Mouse (Mus musculus) left cerebral cortex, postnatal 14 days (tissue): ENCODE results near the gene Rangap1. TPM values are rescaled to one million over a fixed set of nuclear protein-coding genes. Genes with fewer than 3 reads are reported as not detected.

Experiments
- DNase-seq, 2 experiments: peaks; one replicate each; pipeline ENCODE4 v3.0.0; 2021 to 2022; ENCODE audit warnings: low spot score in 2 of 2, mixed read lengths in 1 of 2
- intact Hi-C: fragments of 180-260 bp; cut with DNase I; formaldehyde crosslinking; loops from one replicate; pipeline ENCODE4 v1.15.1; 2025
- long read RNA-seq, 2 experiments: library from polyadenylated mRNA; stranded (forward); transcript quantifications; one replicate each; pipeline ENCODE4 v2.0.0; 2021
- total RNA-seq, 2 experiments: library from RNA; stranded (reverse); gene quantifications; 2 replicates each; pipeline ENCODE4 v1.2.3; 2021

Rangap1 gene
- total RNA-seq = 100 to 1,000 TPM; 199 to 206 TPM
- long read RNA-seq, experiment 1, transcript Rangap1-201 (16 exons, 3,033 nt) = major isoform, 204 of 285 reads
- long read RNA-seq, experiment 1, transcript Rangap1-202 (17 exons, 2,984 nt) = minor isoform, 10 of 285 reads
- long read RNA-seq, experiment 1, partial matches to known transcripts = 55 of 285 reads
- long read RNA-seq, experiment 1, other reads (novel, unspliced or antisense) = 16 of 285 reads
- long read RNA-seq, experiment 2, transcript Rangap1-201 (16 exons, 3,033 nt) = major isoform, 210 of 296 reads
- long read RNA-seq, experiment 2, transcript Rangap1-202 (17 exons, 2,984 nt) = minor isoform, 10 of 296 reads
- long read RNA-seq, experiment 2, partial matches to known transcripts = 60 of 296 reads
- long read RNA-seq, experiment 2, other reads (novel, unspliced or antisense) = 16 of 296 reads

GRCm38 (mm10) chr15:81744992-81745600 is at the start of gene Rangap1, which contains the start of gene Zc3h7b:
Gene Rangap1, minus strand, starts transcription at chr15:81745530.
Gene Zc3h7b, plus strand, starts transcription at chr15:81745057.
- intact Hi-C loops = loop anchor here (5.0 kb wide), 1 partner anchor 57 kb away; the partner anchor contains the start of gene Tef

GRCm38 (mm10) chr15:81792444-81792843 is 47.1 kb upstream of the Rangap1 start:
- intact Hi-C loops = no loop called here
- no peak for DNase-seq

More at GRCm38 (mm10) chr15:81744992-81745600, at the start of gene Rangap1, which contains the start of gene Zc3h7b:
- DNase-seq = peak; percentile 55 to 77

GRCm38 (mm10) chr15:81787525-81787924 is 42.2 kb upstream of the Rangap1 start:
- intact Hi-C loops = no loop called here
- no peak for DNase-seq

- no peak for DNase-seq
- intact Hi-C loops = no loop called here
Observed at GRCm38 (mm10) chr15:81785701-81786100, 40.4 kb upstream of the Rangap1 start.

- intact Hi-C loops = no loop called here
- DNase-seq = peak in 1 of 2 experiments; percentile 43
Observed at GRCm38 (mm10) chr15:81784762-81785161, 39.4 kb upstream of the Rangap1 start.

GRCm38 (mm10) chr15:81781816-81782215 is 36.5 kb upstream of the Rangap1 start:
- intact Hi-C loops = no loop called here
- no peak for DNase-seq

- no peak for DNase-seq
- intact Hi-C loops = no loop called here
Observed at GRCm38 (mm10) chr15:81776631-81777422, 31.5 kb upstream of the Rangap1 start.

- DNase-seq = no peak
- intact Hi-C loops = no loop called here
Observed at GRCm38 (mm10) chr15:81774505-81775171, 29.3 kb upstream of the Rangap1 start.

- no peak for DNase-seq
- intact Hi-C loops = no loop called here
Observed at GRCm38 (mm10) chr15:81772431-81773120, 27.2 kb upstream of the Rangap1 start.

GRCm38 (mm10) chr15:81769037-81769436 is 23.7 kb upstream of the Rangap1 start:
- no peak for DNase-seq
- intact Hi-C loops = no loop called here

- intact Hi-C loops = no loop called here
- DNase-seq = no peak
Observed at GRCm38 (mm10) chr15:81766439-81766838, 21.1 kb upstream of the Rangap1 start.

GRCm38 (mm10) chr15:81765651-81766050 is 20.3 kb upstream of the Rangap1 start:
- intact Hi-C loops = no loop called here
- DNase-seq = no peak

GRCm38 (mm10) chr15:81764573-81764972 is 19.2 kb upstream of the Rangap1 start:
- DNase-seq = no peak
- intact Hi-C loops = no loop called here

GRCm38 (mm10) chr15:81761959-81762358 is 16.6 kb upstream of the Rangap1 start:
- no peak for DNase-seq
- intact Hi-C loops = no loop called here

GRCm38 (mm10) chr15:81761381-81761780 is 16.1 kb upstream of the Rangap1 start:
- no peak for DNase-seq
- intact Hi-C loops = no loop called here

- intact Hi-C loops = no loop called here
- no peak for DNase-seq
Observed at GRCm38 (mm10) chr15:81760361-81761079, 15.2 kb upstream of the Rangap1 start.

- intact Hi-C loops = no loop called here
Observed at GRCm38 (mm10) chr15:81759542-81759941, 14.2 kb upstream of the Rangap1 start.

GRCm38 (mm10) chr15:81758701-81759100 is 13.4 kb upstream of the Rangap1 start:
- DNase-seq = no peak
- intact Hi-C loops = no loop called here

More at GRCm38 (mm10) chr15:81759542-81759941, 14.2 kb upstream of the Rangap1 start:
- DNase-seq = no peak
